Mouse (Mus musculus): ENCODE measurements at regions not wholly inside any gene's neighbourhood (a gene's known extent, or its start where the extent isn't known, plus 50 kb on each side); places are given as distances from the start of the nearest gene placed in this dataset.

GRCm38 (mm10) chr13:44064026-44064425, 279.5 kb downstream of the Cd83 start:
- Histone ChIP-seq H3K4me1 (peaks cover 10% of the 10 kb centered on the region; the same call in 1 of the 2 replicates), H3K36me3 (no peaks in the 10 kb centered on the region), H3K9me3 (no peaks in the 10 kb centered on the region), H3K27me3 (0 out of 2 replicates have a peak, but pooled peaks cover 2% of the 10 kb centered on the region), H3K9ac (no peak overlapping the region), H3K4me3 (no peak overlapping the region), H3K4me2 (replicated peaks) (no peak overlapping the region), H3K27ac (no peak overlapping the region)
- 67% methylated on average over 3 of the region's 3 CpGs for WGBS
- ATAC-seq (ENCODE audit: insufficient number of reproducible peaks, insufficient read depth, low FRiP score, low TSS enrichment), result no peak

GRCm38 (mm10) chr13:44065741-44066185, 281.2 kb downstream of the Cd83 start:
- H3K27ac ChIP-seq, result no peak overlapping the region
- H3K9ac ChIP-seq, result no peak overlapping the region
- WGBS, result 48% methylated on average over 13 of the region's 13 CpGs
- ATAC-seq (ENCODE audit: insufficient number of reproducible peaks, insufficient read depth, low FRiP score, low TSS enrichment), result no peak
- H3K4me1 ChIP-seq, result peaks cover 10% of the 10 kb centered on the region; the same call in 1 of the 2 replicates
- 0 out of 2 replicates have a peak, but pooled peaks cover 2% of the 10 kb centered on the region for H3K27me3 ChIP-seq
- no peaks in the 10 kb centered on the region for H3K9me3 ChIP-seq
- no peak overlapping the region for H3K4me3 ChIP-seq
- no peak overlapping the region for H3K4me2 ChIP-seq (replicated peaks)
- H3K36me3 ChIP-seq, result no peaks in the 10 kb centered on the region

GRCm38 (mm10) chr13:44067244-44067643, 282.7 kb downstream of the Cd83 start:
- 69% methylated on average over 2 of the region's 2 CpGs for WGBS
- Histone ChIP-seq H3K27me3 (0 out of 2 replicates have a peak, but pooled peaks cover 2% of the 10 kb centered on the region), H3K9me3 (no peaks in the 10 kb centered on the region), H3K4me1 (peaks cover 7% of the 10 kb centered on the region; the same call in 1 of the 2 replicates), H3K36me3 (no peaks in the 10 kb centered on the region), H3K27ac (no peak overlapping the region), H3K9ac (no peak overlapping the region), H3K4me3 (no peak overlapping the region), H3K4me2 (replicated peaks) (no peak overlapping the region)
- no peak for ATAC-seq (ENCODE audit: insufficient number of reproducible peaks, insufficient read depth, low FRiP score, low TSS enrichment)

- H3K27me3 ChIP-seq, result 0 out of 2 replicates have a peak, but pooled peaks cover 2% of the 10 kb centered on the region
- no peak overlapping the region for H3K4me2 ChIP-seq (replicated peaks)
- H3K9ac ChIP-seq, result no peak overlapping the region
- WGBS, result 86% methylated on average over 5 of the region's 5 CpGs
- H3K4me1 ChIP-seq, result peaks cover 7% of the 10 kb centered on the region; the same call in 1 of the 2 replicates
- no peaks in the 10 kb centered on the region for H3K36me3 ChIP-seq
- H3K9me3 ChIP-seq, result no peaks in the 10 kb centered on the region
- no peak for ATAC-seq (ENCODE audit: insufficient number of reproducible peaks, insufficient read depth, low FRiP score, low TSS enrichment)
- no peak overlapping the region for H3K27ac ChIP-seq
- H3K4me3 ChIP-seq, result no peak overlapping the region
Measured at GRCm38 (mm10) chr13:44068951-44069350, 284.4 kb downstream of the Cd83 start.

- Histone ChIP-seq H3K9me3 (no peaks in the 10 kb centered on the region), H3K27me3 (no peaks in the 10 kb centered on the region), H3K27ac (no peak overlapping the region), H3K4me1 (no peaks in the 10 kb centered on the region), H3K36me3 (no peaks in the 10 kb centered on the region), H3K4me2 (replicated peaks) (no peak overlapping the region), H3K9ac (no peak overlapping the region), H3K4me3 (no peak overlapping the region)
- no peak for ATAC-seq (ENCODE audit: insufficient number of reproducible peaks, insufficient read depth, low FRiP score, low TSS enrichment)
- WGBS, result 81% methylated on average over 9 of the region's 9 CpGs
Measured at GRCm38 (mm10) chr13:44073122-44073521, 288.5 kb downstream of the Cd83 start.

GRCm38 (mm10) chr13:44074172-44074571, 289.6 kb downstream of the Cd83 start:
- H3K4me3 ChIP-seq, result no peak overlapping the region
- no peaks in the 10 kb centered on the region for H3K4me1 ChIP-seq
- no peak for ATAC-seq (ENCODE audit: insufficient number of reproducible peaks, insufficient read depth, low FRiP score, low TSS enrichment)
- no peak overlapping the region for H3K27ac ChIP-seq
- H3K27me3 ChIP-seq, result no peaks in the 10 kb centered on the region
- no peak overlapping the region for H3K4me2 ChIP-seq (replicated peaks)
- 85% methylated on average over 9 of the region's 9 CpGs for WGBS
- H3K36me3 ChIP-seq, result no peaks in the 10 kb centered on the region
- no peak overlapping the region for H3K9ac ChIP-seq
- H3K9me3 ChIP-seq, result no peaks in the 10 kb centered on the region

- H3K4me2 ChIP-seq (replicated peaks), result no peak overlapping the region
- ATAC-seq (ENCODE audit: insufficient number of reproducible peaks, insufficient read depth, low FRiP score, low TSS enrichment), result no peak
- H3K27ac ChIP-seq, result no peak overlapping the region
- WGBS, result 89% methylated on average over 10 of the region's 10 CpGs
- H3K9ac ChIP-seq, result no peak overlapping the region
- no peaks in the 10 kb centered on the region for H3K4me1 ChIP-seq
- no peaks in the 10 kb centered on the region for H3K9me3 ChIP-seq
- no peaks in the 10 kb centered on the region for H3K36me3 ChIP-seq
- no peak overlapping the region for H3K4me3 ChIP-seq
- H3K27me3 ChIP-seq, result no peaks in the 10 kb centered on the region
Measured at GRCm38 (mm10) chr13:44077022-44077421, 292.4 kb downstream of the Cd83 start.

- Histone ChIP-seq H3K4me3 (no peak overlapping the region), H3K4me2 (replicated peaks) (no peak overlapping the region), H3K27ac (no peak overlapping the region), H3K9me3 (no peaks in the 10 kb centered on the region), H3K9ac (no peak overlapping the region), H3K36me3 (no peaks in the 10 kb centered on the region), H3K4me1 (peaks cover 10% of the 10 kb centered on the region; the same call in 1 of the 2 replicates), H3K27me3 (no peaks in the 10 kb centered on the region)
- no peak for ATAC-seq (ENCODE audit: insufficient number of reproducible peaks, insufficient read depth, low FRiP score, low TSS enrichment)
- 56% methylated on average over 10 of the region's 10 CpGs for WGBS
Measured at GRCm38 (mm10) chr13:44085621-44086510, 301.3 kb downstream of the Cd83 start.

- Histone ChIP-seq H3K4me1 (peaks cover 10% of the 10 kb centered on the region; the same call in 1 of the 2 replicates), H3K4me2 (replicated peaks) (no peak overlapping the region), H3K9me3 (no peaks in the 10 kb centered on the region), H3K36me3 (no peaks in the 10 kb centered on the region), H3K9ac (no peak overlapping the region), H3K4me3 (no peak overlapping the region), H3K27ac (no peak overlapping the region), H3K27me3 (no peaks in the 10 kb centered on the region)
- ATAC-seq (ENCODE audit: insufficient number of reproducible peaks, insufficient read depth, low FRiP score, low TSS enrichment), result no peak
- WGBS, result 40% methylated on average over 4 of the region's 4 CpGs
Measured at GRCm38 (mm10) chr13:44086801-44087200, 302.2 kb downstream of the Cd83 start.

- 86% methylated on average over 2 of the region's 2 CpGs for WGBS
Measured at GRCm38 (mm10) chr13:44097141-44097540, 312.6 kb downstream of the Cd83 start.

GRCm38 (mm10) chr13:44099511-44099910, 314.9 kb downstream of the Cd83 start:
- Histone ChIP-seq H3K4me1 (peaks cover 26% of the 10 kb centered on the region), H3K27ac (peak overlapping the region; percentile 30; the same call in 1 of the 2 replicates), H3K4me2 (replicated peaks) (no peak overlapping the region), H3K9me3 (no peaks in the 10 kb centered on the region), H3K27me3 (no peaks in the 10 kb centered on the region), H3K4me3 (no peak overlapping the region), H3K36me3 (no peaks in the 10 kb centered on the region), H3K9ac (no peak overlapping the region)
- no peak for ATAC-seq (ENCODE audit: insufficient number of reproducible peaks, insufficient read depth, low FRiP score, low TSS enrichment)
- WGBS, result 40% methylated on average over 9 of the region's 9 CpGs

More at GRCm38 (mm10) chr13:44097141-44097540, 312.6 kb downstream of the Cd83 start:
- no peak overlapping the region for H3K27ac ChIP-seq
- no peaks in the 10 kb centered on the region for H3K27me3 ChIP-seq
- no peak overlapping the region for H3K4me2 ChIP-seq (replicated peaks)
- H3K36me3 ChIP-seq, result no peaks in the 10 kb centered on the region
- no peaks in the 10 kb centered on the region for H3K9me3 ChIP-seq
- no peak overlapping the region for H3K9ac ChIP-seq
- peaks cover 26% of the 10 kb centered on the region for H3K4me1 ChIP-seq
- H3K4me3 ChIP-seq, result no peak overlapping the region
- ATAC-seq (ENCODE audit: insufficient number of reproducible peaks, insufficient read depth, low FRiP score, low TSS enrichment), result no peak

Data from embryonic facial prominence, embryonic 12.5 days (tissue).